Mouse (Mus musculus) spleen, postnatal 36 days (tissue): Measurements from ENCODE around the gene Gm49395.
A peak's percentile ranks its signal among the peaks of the same experiment; 100 is the strongest.

Experiments used
- DNase-seq, 2 experiments: peaks; one replicate each; pipeline ENCODE4 v3.0.0; 2022; ENCODE audit warnings: low spot score in 2 of 2, mixed read lengths in 1 of 2

Gm49395 gene

DNA sequence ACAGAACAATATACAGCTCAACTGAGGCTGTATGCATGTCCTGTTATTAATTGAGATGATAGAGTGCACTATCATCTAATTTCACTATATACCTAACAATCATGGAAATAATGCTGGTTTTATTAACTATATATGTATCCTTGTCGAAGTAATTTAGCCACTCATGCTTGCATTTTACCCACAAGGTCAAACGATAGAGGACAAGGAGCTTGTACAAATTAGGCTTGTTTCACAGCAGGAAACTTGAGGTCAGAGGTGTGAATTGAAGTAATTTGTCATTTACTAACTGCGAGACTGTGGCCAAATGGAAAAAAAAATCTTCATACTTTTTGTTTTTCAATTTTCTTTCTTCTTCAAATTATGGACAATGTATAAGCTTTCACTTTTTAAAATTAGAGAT lies 3.5 kb downstream of the Gm49395 start:
- DNase-seq = no peak

GRCm38 (mm10) chr13:115096965-115097364 lies 4.8 kb downstream of the Gm49395 start:
- DNase-seq = no peak

DNA sequence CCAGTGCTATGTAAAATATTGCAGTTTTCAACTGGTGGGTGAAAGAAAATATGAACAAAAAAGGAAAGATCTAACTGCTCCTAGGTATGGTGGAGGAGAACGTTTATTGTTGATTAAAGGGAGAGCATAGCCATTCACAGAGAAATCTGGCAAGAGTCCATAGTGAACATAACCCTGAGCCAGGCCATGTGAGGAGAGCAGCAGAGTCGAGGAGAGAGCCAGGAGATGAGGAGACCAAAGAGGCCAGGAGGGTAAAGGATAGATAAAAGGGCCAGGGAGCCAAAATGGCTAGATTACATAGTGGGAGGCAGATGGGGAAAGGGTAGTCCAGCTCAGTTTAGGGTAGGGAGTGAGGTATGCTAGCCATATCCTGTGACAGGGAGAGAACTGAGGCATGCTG lies 5.5 kb downstream of the Gm49395 start:
- no peak for DNase-seq

DNA sequence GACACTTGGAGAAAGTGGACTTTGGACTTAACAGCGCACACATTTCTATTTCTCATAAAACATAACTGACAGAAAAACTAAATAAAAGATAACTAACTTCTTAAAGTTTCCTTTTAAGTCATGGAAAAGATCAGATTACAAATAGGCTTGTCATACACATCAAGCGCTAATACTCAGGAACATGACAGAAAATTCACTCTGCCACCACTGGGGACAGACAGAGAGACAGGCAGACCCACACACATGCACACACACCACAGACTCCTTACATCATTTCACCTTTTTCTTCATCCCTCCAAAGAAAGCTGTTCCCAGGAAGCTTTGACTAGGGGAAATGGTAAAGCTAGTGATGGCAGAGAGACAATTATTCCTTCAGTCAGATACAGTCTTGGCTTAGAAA lies 6.3 kb downstream of the Gm49395 start:
- DNase-seq = no peak

DNA sequence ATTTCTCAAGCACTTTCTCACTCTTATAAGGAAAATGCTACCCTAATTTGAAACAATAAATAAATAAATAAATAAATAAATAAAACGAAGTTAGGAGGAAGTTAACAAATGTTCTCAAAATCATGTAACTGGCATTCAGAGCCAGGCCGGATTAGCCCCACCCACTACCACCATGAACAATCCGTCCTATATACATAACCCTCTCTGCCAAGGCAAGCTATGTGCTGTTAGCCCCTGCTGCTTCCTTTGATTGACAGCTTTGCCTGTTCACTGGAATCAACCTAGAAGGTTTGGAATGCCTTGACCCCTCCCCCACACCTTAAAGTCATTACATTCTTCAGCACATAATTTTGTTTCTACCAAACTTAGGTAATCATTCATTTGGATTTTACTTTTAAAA lies 10.2 kb downstream of the Gm49395 start:
- DNase-seq = no peak

GRCm38 (mm10) chr13:115090977-115091445 lies 10.7 kb downstream of the Gm49395 start:
- no peak for DNase-seq

DNA sequence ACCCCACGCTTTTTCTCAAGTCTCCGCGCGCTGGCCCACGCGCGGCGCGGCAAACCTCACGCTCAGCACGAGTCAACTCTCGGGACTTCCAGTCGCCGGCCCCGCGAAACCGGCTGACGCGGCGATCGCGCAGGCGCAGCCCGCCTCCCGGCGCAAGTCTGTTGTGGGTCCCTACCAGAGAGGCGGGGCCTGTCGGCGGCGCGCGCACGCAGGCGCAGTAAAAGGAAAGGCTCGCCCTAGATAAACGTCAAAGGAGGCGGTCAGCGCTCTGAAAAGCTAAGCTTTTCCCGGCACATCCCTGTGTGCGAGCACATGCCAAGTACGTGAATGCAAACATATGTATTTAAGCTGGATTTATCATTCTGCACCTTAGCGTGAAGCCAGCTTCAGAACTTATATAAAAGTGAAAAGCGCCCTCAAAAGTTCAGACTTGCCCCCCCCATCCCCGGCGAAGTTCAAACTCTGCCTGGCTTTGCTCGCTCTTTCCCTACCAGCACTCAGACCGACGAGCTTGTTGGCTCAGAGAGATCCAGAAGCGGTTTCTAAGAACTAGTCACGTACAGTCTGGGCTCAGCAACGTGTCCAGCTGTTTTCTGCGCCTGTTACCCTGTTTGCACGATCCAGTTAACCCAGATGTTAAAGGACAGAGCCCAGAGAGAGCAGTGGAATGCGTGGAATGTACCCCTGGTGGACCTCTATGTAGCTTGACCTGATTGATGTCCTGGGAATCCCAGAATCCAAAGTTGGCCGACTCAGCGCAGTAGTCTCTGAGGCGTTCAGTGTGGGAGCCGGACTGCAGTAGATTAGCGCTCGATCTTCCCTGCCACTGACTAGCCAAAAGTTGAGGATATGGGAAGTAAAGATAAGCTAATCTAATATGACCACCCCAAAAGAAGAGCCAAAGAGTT lies 11.4 kb downstream of the Gm49395 start, which contains the start of gene Pelo:
TSS of gene Pelo (minus strand) at position 118 of the 908 bp plus-strand sequence.
- peak; percentile 95 to 96 for DNase-seq

- no peak for DNase-seq
These were observed 12.2 kb downstream of the Gm49395 start for GRCm38 (mm10) chr13:115089395-115090025.

- no peak for DNase-seq
These were observed 12.7 kb downstream of the Gm49395 start for GRCm38 (mm10) chr13:115089020-115089394.

GRCm38 (mm10) chr13:115085974-115086373 lies 15.7 kb downstream of the Gm49395 start:
- no peak for DNase-seq

GRCm38 (mm10) chr13:115082339-115082738 lies 19.4 kb downstream of the Gm49395 start:
- DNase-seq = no peak

GRCm38 (mm10) chr13:115079996-115080585 lies 21.6 kb downstream of the Gm49395 start:
- no peak for DNase-seq

- DNase-seq = no peak
These were observed 22.6 kb downstream of the Gm49395 start for GRCm38 (mm10) chr13:115078997-115079685.

GRCm38 (mm10) chr13:115077346-115078134 lies 24.2 kb downstream of the Gm49395 start:
- no peak for DNase-seq

DNA sequence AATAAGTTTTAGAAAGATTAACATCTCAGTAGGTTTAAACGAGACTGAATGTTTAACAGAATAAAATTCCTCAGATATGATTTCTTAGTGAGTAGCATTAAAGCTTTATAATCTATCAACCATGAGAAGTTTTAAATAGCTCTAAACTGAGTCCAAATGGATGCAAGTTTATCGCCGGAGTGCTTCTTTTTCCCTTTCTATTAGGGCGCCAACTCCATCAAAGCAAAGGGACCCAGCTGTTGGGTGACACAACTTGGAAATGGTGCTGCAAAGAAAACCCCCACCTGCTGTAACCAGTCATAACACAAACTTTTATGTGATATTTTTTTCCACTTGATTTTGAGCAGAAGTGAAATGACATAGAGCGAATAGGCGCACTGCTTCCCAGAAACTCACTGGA lies 29.3 kb downstream of the Gm49395 start:
- no peak for DNase-seq

- no peak for DNase-seq
These were observed 30.3 kb downstream of the Gm49395 start for GRCm38 (mm10) chr13:115071431-115071830.

DNA sequence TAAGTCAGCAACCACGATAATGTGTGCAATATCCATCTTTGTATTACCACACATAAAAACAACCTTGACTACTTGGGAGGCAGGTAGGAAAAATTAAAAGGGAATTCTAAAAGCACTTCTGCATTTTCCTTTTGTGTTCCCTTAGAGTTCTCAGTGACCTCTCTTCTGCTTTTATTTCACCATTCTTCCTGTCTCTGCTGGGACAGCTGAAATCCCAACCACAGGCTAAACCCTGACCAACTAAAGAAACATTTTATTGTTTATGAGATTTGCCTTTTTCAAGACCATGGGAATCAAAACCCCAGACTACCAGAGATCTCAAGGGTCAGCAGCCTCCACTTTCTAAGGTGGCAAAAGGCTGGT lies 33.8 kb downstream of the Gm49395 start:
- no peak for DNase-seq

DNA sequence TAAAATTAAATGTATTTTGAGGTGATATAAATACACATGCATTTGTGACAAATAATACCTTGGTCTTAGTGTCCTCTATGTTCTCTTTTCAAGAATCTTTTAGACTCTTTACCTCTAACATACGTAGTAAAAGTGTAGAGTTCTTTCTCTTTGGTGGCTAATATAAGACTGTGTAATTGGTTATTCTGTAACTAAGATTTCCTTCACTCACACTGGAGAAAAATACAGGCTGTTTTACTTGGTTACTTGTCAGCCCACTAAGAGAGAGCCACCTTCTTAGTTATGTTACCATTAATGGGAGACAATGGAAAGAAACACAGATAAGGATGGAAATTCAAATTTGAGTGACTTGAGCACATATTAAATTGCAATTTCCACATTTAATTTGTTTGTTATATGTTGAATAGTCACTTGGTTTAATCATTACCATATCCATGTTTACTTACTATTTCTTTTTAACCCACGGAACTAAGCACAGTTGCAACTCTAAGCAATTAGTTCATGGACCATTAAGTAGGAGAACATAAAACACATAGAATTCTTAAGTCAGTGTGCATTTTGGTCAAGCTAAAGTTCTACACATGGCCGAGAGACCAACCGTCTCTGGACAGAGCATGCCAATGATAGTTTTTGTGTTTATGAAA lies 34.3 kb downstream of the Gm49395 start:
- no peak for DNase-seq

DNA sequence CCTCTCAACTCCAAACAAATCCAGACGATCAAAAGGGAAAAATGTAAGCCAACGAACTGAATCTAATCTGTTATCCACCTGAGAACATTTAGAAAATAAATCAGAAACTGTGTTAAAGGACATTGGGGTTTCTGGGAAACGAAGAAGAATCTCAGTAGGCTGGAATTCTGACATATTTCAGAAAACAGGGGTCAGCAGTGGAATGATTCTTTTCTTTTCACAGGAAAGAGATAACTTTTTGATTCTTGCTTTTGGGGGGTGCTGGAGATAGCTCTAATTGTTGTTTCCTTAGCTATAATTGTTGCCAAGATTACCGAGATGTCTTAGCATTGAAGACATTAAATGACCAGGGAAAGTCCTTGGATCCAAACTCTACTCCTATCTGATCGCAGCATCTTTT lies 44.2 kb downstream of the Gm49395 start:
- DNase-seq = no peak

- no peak for DNase-seq
These were observed 46.9 kb downstream of the Gm49395 start for GRCm38 (mm10) chr13:115054783-115055182.

- no peak for DNase-seq
These were observed 49.2 kb downstream of the Gm49395 start for GRCm38 (mm10) chr13:115052568-115052967.
